Mouse (Mus musculus) mesoderm, embryonic 11.5 days (tissue): Measurements from ENCODE around the gene Wfdc10.
A peak's percentile ranks its signal among the peaks of the same experiment; 100 is the strongest.
"Not testable (repeated sequence)": the region's sequence is repeated elsewhere in the genome, so short reads cannot be mapped to it uniquely, and the experiment has no call there.

Experiments used
- DNase-seq: peaks from one replicate; pipeline ENCODE4 v3.0.0-alpha.2; 2012; ENCODE audit warnings: low read depth, low spot score

The Wfdc10 gene

GRCm38 (mm10) chr2:164655858-164656257, at the start of gene Wfdc10:
Gene Wfdc10, plus strand, starts transcription at chr2:164656046.
- DNase-seq, result peak; percentile 66

- DNase-seq, result no peak
Observed at GRCm38 (mm10) chr2:164608781-164609180, 47.1 kb upstream of the Wfdc10 start.

GRCm38 (mm10) chr2:164613471-164613870, 42.4 kb upstream of the Wfdc10 start, which contains the start of the genes Wfdc6b and Wfdc8:
Gene Wfdc6b, plus strand, starts transcription at chr2:164613522.
Gene Wfdc8, minus strand, starts transcription at chr2:164613626.
- DNase-seq, result not testable (repeated sequence)

- no peak for DNase-seq
Observed at GRCm38 (mm10) chr2:164615386-164615785, 40.5 kb upstream of the Wfdc10 start.

- DNase-seq, result no peak
Observed at GRCm38 (mm10) chr2:164619050-164619449, 36.8 kb upstream of the Wfdc10 start.

GRCm38 (mm10) chr2:164621775-164622174, 34.1 kb upstream of the Wfdc10 start:
- DNase-seq, result no peak

- peak; percentile 4 for DNase-seq
Observed at GRCm38 (mm10) chr2:164635266-164635665, 20.6 kb upstream of the Wfdc10 start.

- DNase-seq, result no peak
Observed at GRCm38 (mm10) chr2:164638696-164639095, 17.1 kb upstream of the Wfdc10 start, which contains the start of gene Wfdc16. Gene Wfdc16, minus strand, starts transcription at chr2:164638796.

DNA sequence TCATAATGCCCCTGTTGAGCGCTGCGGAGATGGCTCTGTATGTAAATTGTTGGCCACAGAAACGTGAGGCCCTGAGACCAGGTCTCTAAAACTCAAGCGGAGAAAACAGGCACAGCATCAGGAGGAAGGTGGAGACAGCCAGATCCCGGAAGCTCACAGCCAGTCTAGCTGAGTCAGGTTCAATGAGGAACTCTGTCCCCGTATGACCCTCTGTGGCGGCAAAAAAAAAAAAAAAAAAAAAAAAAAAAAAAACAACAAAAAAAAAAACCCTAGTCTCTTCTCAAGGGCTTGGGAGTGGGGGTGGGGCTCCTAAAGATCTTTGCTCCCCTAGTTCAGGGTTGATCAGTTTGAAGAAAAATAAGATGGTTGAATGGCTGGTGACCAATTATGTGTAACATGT, 14.7 kb upstream of the Wfdc10 start:
- DNase-seq, result no peak

DNA sequence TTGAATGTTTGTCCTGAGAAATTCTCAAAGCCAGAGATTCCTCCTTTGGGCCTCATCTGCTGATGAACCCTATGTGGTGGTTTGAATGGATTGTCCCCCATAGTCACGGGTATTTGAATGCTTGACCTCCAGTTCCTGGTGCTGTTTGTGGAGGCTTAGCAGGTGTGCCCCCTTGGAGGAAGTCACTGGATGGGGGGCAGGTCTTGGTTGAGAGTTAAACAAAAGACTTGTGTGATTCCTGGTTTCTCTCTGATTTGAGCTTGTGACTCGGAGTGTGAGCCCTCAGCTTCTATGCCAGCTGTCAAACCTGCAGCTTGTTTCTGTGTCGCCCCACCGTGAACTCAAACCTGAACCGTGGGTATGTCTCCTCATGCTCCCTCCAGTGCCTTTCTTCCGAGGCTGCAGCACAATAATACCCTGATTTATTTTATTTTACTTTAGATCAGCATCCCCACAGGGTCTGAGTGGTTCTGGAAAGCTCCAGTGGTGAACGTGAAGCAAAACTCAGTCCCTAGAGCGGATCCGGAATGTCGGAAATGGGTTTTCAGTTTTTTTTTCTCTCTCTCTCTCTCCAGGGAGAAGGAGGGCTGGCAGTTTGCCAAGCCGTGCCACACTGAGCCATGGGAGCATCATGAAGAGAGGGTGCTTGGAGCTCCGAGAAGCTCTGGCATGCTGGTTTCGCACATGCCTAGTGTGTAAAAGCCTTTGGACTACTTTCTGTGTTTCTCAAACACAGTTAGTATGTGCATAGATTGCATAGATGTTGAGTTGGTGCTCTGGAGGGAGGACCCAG, 13.8 kb upstream of the Wfdc10 start:
- DNase-seq, result no peak

DNA sequence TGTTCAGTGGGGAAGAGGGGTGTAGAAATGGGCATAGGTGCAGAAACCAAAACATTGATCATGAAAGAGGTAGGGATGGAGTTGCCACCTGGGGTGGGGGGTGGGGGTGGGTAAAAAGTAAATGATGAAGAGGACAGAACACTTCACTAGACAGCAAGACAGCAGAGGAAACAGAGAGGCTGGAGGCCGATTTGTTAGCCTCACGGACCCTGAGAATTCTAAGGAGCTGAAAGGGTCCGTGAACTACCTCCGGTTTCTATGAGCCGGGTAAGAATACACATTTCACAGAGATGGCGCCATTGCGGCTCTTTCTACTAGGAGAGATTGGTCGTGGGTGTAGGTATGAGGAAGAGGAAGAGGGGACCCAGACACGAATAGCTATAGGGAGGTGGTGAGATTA, 637 bp downstream of the Wfdc10 start, which contains the start of gene Wfdc9:
Wfdc9 (minus strand) TSS at position 101 of the 400 bp plus-strand sequence.
- no peak for DNase-seq

DNA sequence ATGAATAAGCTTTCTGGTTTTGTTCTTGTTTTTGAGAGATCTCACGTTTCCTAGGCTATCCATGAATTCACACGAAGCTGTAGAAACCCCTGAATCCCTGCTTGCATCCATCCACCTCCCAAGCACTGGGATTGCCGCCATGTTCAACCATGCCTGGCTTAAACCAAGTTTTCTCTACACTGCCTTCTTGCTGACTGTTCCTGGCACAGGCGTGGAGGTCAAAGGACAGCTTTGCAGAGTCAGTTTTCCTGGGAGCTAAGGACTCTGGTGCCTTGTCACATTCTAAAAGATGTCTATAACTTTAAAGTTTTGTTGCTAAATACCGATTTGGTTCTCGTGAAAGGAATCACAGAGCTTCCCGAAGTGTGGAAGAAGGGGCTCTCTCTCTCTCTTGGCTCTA, 9.0 kb downstream of the Wfdc10 start:
- DNase-seq, result no peak

GRCm38 (mm10) chr2:164670261-164670660, 14.4 kb downstream of the Wfdc10 start:
- DNase-seq, result no peak

GRCm38 (mm10) chr2:164670938-164671337, 15.1 kb downstream of the Wfdc10 start:
- no peak for DNase-seq

- DNase-seq, result no peak
Observed at GRCm38 (mm10) chr2:164673987-164674386, 18.1 kb downstream of the Wfdc10 start, which contains the start of gene Wfdc11. Gene Wfdc11, minus strand, starts transcription at chr2:164674087.

DNA sequence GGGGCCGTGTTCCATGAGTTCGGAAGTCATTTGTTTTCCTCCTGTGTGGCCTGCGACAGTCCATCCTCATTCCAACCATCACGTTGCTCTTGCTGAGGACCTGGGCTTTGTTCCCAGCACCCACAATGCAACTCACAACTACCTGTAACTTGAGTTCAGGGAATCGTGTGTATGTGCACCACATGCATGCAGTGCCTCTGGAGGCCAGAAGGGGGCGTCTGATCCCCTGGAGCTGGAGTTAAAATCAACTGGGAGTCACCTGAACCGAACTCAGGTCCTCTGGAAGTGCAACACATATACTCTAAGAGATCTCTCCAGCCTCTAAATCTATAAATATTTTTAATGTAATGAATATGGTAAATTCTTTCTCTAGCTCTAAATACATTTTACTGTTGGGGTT, 20.3 kb downstream of the Wfdc10 start:
- DNase-seq, result no peak

- DNase-seq, result no peak
Observed at GRCm38 (mm10) chr2:164676916-164677685, 21.3 kb downstream of the Wfdc10 start.

DNA sequence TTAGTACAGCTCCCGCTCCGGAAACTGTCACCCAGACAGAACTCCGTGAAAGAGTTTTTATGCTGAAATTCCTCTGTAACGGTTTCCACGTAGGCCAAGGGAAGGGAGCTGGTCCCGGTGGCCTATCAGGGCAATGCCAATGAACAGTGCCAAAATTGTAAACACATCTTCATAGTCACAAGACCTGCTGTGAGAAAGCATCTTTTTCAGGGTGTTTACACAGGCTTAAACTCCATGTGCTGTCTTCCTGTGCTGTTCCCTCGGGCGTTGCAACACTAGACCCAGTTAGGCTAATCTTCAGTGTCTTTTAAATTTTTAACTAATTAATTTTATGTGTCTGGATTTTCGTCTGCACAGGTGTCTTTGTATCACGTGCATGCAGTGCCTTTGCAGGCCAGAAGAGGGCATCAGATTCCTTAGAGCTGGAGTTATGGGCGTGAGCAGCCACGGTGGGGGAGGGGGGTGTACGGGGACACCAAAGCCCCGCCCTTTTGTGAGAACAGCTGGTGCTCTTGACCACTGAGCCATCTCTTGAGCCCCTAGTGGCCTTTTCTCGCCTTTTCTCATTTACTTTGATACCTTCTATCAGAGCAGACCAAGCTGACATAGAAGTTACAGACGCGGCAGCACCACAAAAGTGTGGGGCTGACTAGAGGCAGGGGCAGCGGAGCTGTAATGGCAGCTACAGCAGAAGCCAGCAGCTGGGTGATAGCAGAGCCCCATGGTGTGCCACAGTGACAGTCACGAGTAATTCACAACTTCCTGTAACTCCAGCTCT, 23.2 kb downstream of the Wfdc10 start:
- peak; percentile 89 for DNase-seq

GRCm38 (mm10) chr2:164679906-164680305, 24.1 kb downstream of the Wfdc10 start:
- peak; percentile 18 for DNase-seq

DNA sequence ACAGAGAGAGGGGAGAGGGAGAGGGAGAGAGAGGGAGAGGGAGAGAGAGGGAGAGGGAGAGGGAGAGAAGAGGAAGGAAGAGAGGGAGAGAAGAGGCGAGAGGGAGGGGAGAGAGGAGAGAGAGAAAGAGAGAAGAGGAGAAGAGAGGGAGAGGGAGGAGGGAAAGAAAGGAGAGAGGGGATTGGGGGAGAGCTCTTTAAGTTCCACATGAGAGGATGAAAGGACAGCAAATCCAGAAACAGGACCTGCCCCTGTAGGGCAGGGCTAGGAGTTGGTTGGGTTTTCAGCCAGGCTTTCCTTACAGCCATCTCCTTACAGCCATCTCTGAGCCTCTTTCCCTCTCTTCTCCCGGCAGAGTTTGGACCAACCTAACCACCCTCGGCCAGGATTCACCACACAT, 29.0 kb downstream of the Wfdc10 start, which contains the start of gene Wfdc13:
Wfdc13 (plus strand) TSS at position 301 of the 400 bp plus-strand sequence.
- DNase-seq, result no peak

DNA sequence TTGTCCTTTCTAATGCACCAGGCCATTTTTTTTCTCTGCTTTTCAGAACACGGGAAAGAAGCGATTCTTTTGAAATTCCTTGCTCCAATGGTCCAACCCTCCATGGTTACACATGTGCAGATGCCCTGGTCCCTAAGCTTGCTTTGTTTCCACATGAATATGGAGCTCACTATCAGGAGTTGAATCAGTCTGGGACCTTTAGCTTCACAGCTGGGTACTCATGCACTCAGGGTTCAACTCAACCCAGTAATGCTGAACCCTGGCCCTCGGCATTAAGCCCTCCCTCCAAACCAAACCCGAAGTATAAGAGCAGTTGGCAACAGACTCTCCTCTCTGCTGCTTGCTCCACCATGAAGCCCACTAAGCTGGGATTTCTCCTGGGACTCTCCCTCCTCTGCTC, 42.4 kb downstream of the Wfdc10 start, which contains the start of gene Spint4:
Spint4 (plus strand) TSS at position 301 of the 400 bp plus-strand sequence.
- no peak for DNase-seq
